ENCODE assay signal across 13 mouse cellular contexts in genomic region chr16:91448088-91448487, GRCm38 (mm10). TPM values are rescaled to one million over a fixed set of nuclear protein-coding genes. Genes with fewer than 3 reads are reported as not detected.
DNase-seq lines count a peak whose midpoint lies in the region; ATAC-seq and TF ChIP-seq lines count a peak whose summit lies in the region.
"Had no signal": no experiment of that assay in that cellular context is flagged by ENCODE, and none has a peak within 500 bp of the region (broad histone marks: within the 10 kb centered on the region; RNA-seq: fewer than 3 reads in every experiment).

No protein-coding gene starts in this region.

- TF ChIP-seq EP300 in stomach, postnatal 0 days (optimal IDR thresholded peaks at IDR 0.05), result no peak

- TF ChIP-seq POLR2A in myocyte (IDR thresholded peaks at IDR 0.05; ENCODE audit: insufficient read length, low read depth), result no peak

- H3K9ac ChIP-seq in stomach, embryonic 14.5 days (replicated peaks; ENCODE audit: low read depth, low read length), result no peak overlapping the region
- no peak overlapping the region for H3K9ac ChIP-seq in stomach, postnatal 0 days (ENCODE audit: low read length)
- H3K9ac ChIP-seq: embryonic facial prominence, embryonic 15.5 days; limb, embryonic 13.5 days had no signal

- H3K27ac ChIP-seq in stomach, embryonic 14.5 days (ENCODE audit: low read length), result no peak overlapping the region
- H3K27ac ChIP-seq in stomach, postnatal 0 days (replicated peaks), result no peak overlapping the region
- H3K27ac ChIP-seq: embryonic facial prominence, embryonic 15.5 days; limb, embryonic 13.5 days had no signal

- ATAC-seq in stomach, embryonic 14.5 days (ENCODE audit: insufficient number of reproducible peaks, insufficient read depth, low FRiP score, low read depth), result peak; percentile 37; the same call in 1 of the 2 replicates
- no peak for ATAC-seq in stomach, postnatal 0 days (ENCODE audit: low FRiP score, low TSS enrichment)

- DNase-seq in stomach, postnatal 0 days (ENCODE audit: low spot score), result no peak
- DNase-seq in induced T-regulatory cell, adult 2 months (ENCODE audit: low read depth), result peak; percentile 75
- no peak for DNase-seq in left cerebral cortex, postnatal 14 days (ENCODE audit: low spot score in 2 of 2)
- no peak for DNase-seq in retina, postnatal 1 day
- no peak for DNase-seq in urinary bladder, postnatal 14 days (ENCODE audit: low spot score)
- DNase-seq: cerebellum, postnatal 10 days; layer of hippocampus, adult 9-11 months had no signal

- H3K4me2 ChIP-seq in stomach, embryonic 14.5 days (replicated peaks; ENCODE audit: low read depth, low read length), result no peak overlapping the region
- H3K4me2 ChIP-seq in stomach, postnatal 0 days (replicated peaks; ENCODE audit: low read depth), result no peak overlapping the region
- no peak overlapping the region for H3K4me2 ChIP-seq in myocyte (ENCODE audit: low read depth)
- H3K4me2 ChIP-seq: embryonic facial prominence, embryonic 15.5 days; limb, embryonic 13.5 days had no signal

- WGBS in stomach, embryonic 14.5 days, result 98% methylated on average over 5 of the region's 5 CpGs
- WGBS in stomach, postnatal 0 days, result 92% methylated on average over 5 of the region's 5 CpGs

- intact Hi-C loops in left cerebral cortex, postnatal 14 days (cut with DNase I), result no loop called here

- H3K4me3 ChIP-seq in stomach, embryonic 14.5 days (ENCODE audit: low read depth, low read length), result no peak overlapping the region
- no peak overlapping the region for H3K4me3 ChIP-seq in stomach, postnatal 0 days (ENCODE audit: low read depth, low read length)
- H3K4me3 ChIP-seq in myocyte, result no peak overlapping the region
- H3K4me3 ChIP-seq: embryonic facial prominence, embryonic 15.5 days; limb, embryonic 13.5 days had no signal

- no peaks in the 10 kb centered on the region for H3K27me3 ChIP-seq in stomach, embryonic 14.5 days (ENCODE audit: control insufficient read depth, insufficient read depth, low read length)
- H3K27me3 ChIP-seq in stomach, postnatal 0 days (ENCODE audit: control insufficient read depth, insufficient read depth, low read length), result no peaks in the 10 kb centered on the region
- peaks cover 8% of the 10 kb centered on the region for H3K27me3 ChIP-seq in myocyte (ENCODE audit: control insufficient read depth, insufficient read depth, insufficient read length)
- H3K27me3 ChIP-seq: embryonic facial prominence, embryonic 15.5 days; limb, embryonic 13.5 days had no signal

- no peak overlapping the region for H3ac ChIP-seq in myocyte (ENCODE audit: control insufficient read depth, insufficient read length)

- TF ChIP-seq CTCF in stomach, postnatal 0 days (IDR thresholded peaks at IDR 0.05; ENCODE audit: low read depth), result no peak

- no peaks in the 10 kb centered on the region for H3K4me1 ChIP-seq in stomach, embryonic 14.5 days (ENCODE audit: control insufficient read depth, insufficient read depth, low read length)
- H3K4me1 ChIP-seq in stomach, postnatal 0 days (replicated peaks; ENCODE audit: control insufficient read depth, insufficient read depth), result peaks cover 6% of the 10 kb centered on the region

- no peaks in the 10 kb centered on the region for H3K9me3 ChIP-seq in stomach, embryonic 14.5 days (ENCODE audit: control insufficient read depth, low read depth, low read length)
- H3K9me3 ChIP-seq in stomach, postnatal 0 days (ENCODE audit: control insufficient read depth, low read length), result no peaks in the 10 kb centered on the region
- H3K9me3 ChIP-seq: embryonic facial prominence, embryonic 15.5 days; limb, embryonic 13.5 days had no signal

- H3K36me3 ChIP-seq in stomach, embryonic 14.5 days (ENCODE audit: control insufficient read depth, insufficient read depth, low read length), result no peaks in the 10 kb centered on the region
- H3K36me3 ChIP-seq in stomach, postnatal 0 days (ENCODE audit: control insufficient read depth, insufficient read depth, low read length), result no peaks in the 10 kb centered on the region
- H3K36me3 ChIP-seq in myocyte (ENCODE audit: control insufficient read depth, insufficient read depth), result no peaks in the 10 kb centered on the region
- H3K36me3 ChIP-seq: embryonic facial prominence, embryonic 15.5 days; limb, embryonic 13.5 days had no signal

- no peaks in the 10 kb centered on the region for H3K79me2 ChIP-seq in myocyte (ENCODE audit: control insufficient read depth, insufficient read depth)

TF ChIP-seq in myocyte, 11 proteins besides CTCF, POLR2A, EP300 and RAD21:
- TF ChIP-seq USF1 (IDR thresholded peaks at IDR 0.05; ENCODE audit: low read depth) (no peak), SRF (IDR thresholded peaks at IDR 0.05; ENCODE audit: control insufficient read depth, insufficient read length, low read depth) (no peak), REST (IDR thresholded peaks at IDR 0.05; ENCODE audit: insufficient read depth, insufficient read length) (no peak), MYOD1 (IDR thresholded peaks at IDR 0.05; ENCODE audit: control insufficient read depth in 1 of 3, insufficient read length in 2 of 3, low read depth in 2 of 3) (peak in 2 of 3 experiments; percentile 4 to 18), CEBPB (IDR thresholded peaks at IDR 0.05; ENCODE audit: insufficient read depth, poor library complexity, severe bottlenecking) (no peak), MYOG (IDR thresholded peaks at IDR 0.05; ENCODE audit: control insufficient read depth in 1 of 3, insufficient read depth in 1 of 3, insufficient read length in 2 of 3, low read depth in 2 of 3) (no peak), MAX (IDR thresholded peaks at IDR 0.05; ENCODE audit: low read depth) (no peak)

RNA-seq across cellular contexts. Expression of gene Ifnar1, which starts 37.0 kb away (rescaled TPM):
- polyA plus RNA-seq in stomach, embryonic 14.5 days (2014; fragmentation: Nextera tagmentation; extraction: Ambion mirVana), result 61.7 and 63.9 TPM in 2 replicates
- 18.3 and 19.2 TPM in 2 replicates for polyA plus RNA-seq in stomach, postnatal 0 days (2015; fragmentation: Nextera tagmentation; extraction: Ambion mirVana)
- polyA plus RNA-seq in myocyte (2012; fragmentation: generic; extraction: Trizol), result 16.2 TPM
- total RNA-seq in left cerebral cortex, postnatal 14 days (2021), result 10 to 100 TPM; 67.8 to 71.0 TPM

RNA-seq across cellular contexts. Expression of gene Il10rb, which starts 42.1 kb away (rescaled TPM):
- 33.0 and 34.1 TPM in 2 replicates for polyA plus RNA-seq in stomach, embryonic 14.5 days (2014; fragmentation: Nextera tagmentation; extraction: Ambion mirVana)
- 52.3 and 55.4 TPM in 2 replicates for polyA plus RNA-seq in stomach, postnatal 0 days (2015; fragmentation: Nextera tagmentation; extraction: Ambion mirVana)
- polyA plus RNA-seq in myocyte (2012; fragmentation: generic; extraction: Trizol), result 13.7 TPM
- 1 to 10 TPM; 8.7 to 9.8 TPM for total RNA-seq in left cerebral cortex, postnatal 14 days (2021)

RNA-seq across cellular contexts. Expression of gene Gm21970, which starts 56.6 kb away (rescaled TPM):
- polyA plus RNA-seq in stomach, embryonic 14.5 days (2014; fragmentation: Nextera tagmentation; extraction: Ambion mirVana), result not detected in 2 replicates
- polyA plus RNA-seq in stomach, postnatal 0 days (2015; fragmentation: Nextera tagmentation; extraction: Ambion mirVana), result not detected in 2 replicates
- not detected for polyA plus RNA-seq in myocyte (2012; fragmentation: generic; extraction: Trizol)
- total RNA-seq in left cerebral cortex, postnatal 14 days (2021), result not detected
- total RNA-seq: heart, adult 18-20 months had no signal
- polyA plus RNA-seq: embryonic facial prominence, embryonic 15.5 days; hindbrain, embryonic 11.5 days; limb, embryonic 13.5 days had no signal
